Mouse (Mus musculus): ENCODE measurements at regions not wholly inside any gene's neighbourhood (a gene's known extent, or its start where the extent isn't known, plus 50 kb on each side); places are given as distances from the start of the nearest gene placed in this dataset.
A peak's percentile ranks its signal among the peaks of the same experiment; 100 is the strongest.

DNA sequence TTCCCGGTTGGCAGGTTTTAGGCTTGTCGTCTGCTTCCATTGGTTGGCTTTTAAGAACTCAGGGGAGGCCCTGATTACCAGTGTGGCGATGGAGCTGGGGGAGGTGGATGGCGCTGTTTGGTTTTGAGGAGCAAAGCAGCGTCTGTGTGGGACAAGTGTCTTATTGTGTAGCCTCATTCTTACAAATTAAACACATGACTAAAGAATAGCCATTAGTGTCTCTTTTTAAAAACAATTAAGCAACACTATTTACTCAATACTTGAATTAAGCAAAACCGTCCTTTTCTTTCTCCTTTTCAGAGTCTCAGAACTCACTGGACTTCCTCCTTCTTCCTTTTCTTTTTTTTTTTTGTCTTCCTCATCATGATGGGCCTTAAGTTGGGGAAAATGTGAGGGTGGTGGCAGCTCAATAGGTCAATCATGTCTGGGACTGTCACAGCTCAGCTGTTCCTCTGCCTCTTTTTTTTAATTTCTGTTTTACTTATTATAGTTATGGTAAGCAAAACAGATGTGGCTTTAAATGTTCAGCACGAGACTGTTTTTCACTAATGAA lies 89.1 kb downstream of the Kcnrg start:
- DNase-seq = no peak

DNA sequence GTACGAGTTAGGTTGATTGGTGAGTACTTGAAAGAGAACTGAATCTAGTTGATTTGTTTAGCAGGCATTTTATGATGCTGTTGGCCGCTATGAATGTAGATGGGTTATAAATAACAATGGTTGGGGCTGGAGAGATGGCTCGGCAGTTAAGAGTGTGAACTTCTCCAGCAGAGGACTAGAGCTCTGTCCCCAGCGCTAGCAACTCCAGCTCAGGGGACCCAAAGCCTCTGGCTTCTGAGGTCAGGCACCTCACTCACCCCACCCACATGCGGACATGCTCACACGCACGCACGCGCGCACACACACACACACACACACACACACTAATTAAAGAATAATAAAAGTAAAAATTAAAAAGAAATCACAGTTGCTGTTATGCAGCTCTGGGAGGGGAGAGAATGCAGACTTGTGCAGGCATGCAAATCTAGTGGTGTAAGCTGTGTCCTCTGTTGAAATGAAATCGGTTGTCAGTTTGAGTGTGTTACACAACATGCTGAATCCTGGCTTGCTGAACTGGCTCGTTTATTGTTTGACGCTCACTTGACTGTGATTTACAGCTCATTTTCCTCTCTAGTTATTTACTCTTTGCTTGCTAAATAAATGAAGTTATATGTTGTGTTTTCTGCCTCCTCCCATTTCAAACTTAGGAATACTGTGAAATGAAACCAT lies 89.8 kb downstream of the Kcnrg start:
- no peak for DNase-seq

DNA sequence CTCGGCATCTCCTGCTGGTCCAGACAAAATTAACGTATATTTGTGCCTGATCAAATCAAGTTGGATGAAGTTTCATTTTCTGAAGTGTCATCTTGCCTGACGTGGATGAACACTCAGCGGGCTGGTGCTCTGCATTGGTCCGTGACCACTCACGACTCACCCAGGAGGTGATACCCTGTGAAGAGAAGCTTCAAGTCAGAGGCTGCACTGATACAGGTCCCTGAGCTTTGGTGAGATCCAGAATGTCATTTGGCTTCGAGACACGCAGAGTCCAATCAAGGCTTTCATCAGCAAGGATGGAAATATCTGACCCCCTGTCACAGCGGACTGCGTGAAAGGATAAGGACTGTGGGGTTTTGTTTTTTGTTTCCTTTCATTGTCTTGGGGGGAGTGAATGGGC lies 90.4 kb downstream of the Kcnrg start:
- DNase-seq = no peak

DNA sequence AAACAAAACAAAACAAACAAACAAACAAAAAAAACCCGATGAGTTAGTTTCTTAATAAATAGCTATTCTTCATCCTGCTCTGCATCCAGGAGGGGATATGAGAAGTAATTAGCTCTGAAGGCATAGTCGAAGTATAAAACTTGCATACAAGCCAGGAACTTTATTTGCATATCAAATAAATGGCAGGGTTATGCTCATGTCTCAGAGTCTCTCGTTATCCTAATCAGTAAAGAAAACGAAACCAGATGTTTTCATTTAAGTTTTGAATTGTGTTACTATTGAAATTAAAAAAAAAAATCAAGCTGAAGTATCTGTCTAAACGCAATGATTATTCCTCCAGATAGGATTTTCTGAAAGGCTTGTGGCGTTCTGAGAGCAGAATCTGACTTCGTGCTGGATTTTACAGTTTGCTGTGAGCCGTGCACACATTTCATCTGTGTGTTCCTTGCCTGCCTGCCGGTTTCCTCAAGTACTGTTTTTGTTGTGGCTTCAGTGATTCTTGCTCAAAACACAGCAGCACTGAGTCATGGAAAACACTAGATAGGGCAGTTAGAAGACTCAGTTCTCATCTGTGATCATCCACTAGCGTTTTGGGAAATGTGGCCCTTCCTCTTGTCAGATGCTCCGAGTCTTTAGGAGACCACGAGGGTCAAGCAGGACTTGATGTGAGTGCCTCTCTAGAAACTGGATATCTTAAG lies 91.2 kb downstream of the Kcnrg start:
- DNase-seq = no peak

DNA sequence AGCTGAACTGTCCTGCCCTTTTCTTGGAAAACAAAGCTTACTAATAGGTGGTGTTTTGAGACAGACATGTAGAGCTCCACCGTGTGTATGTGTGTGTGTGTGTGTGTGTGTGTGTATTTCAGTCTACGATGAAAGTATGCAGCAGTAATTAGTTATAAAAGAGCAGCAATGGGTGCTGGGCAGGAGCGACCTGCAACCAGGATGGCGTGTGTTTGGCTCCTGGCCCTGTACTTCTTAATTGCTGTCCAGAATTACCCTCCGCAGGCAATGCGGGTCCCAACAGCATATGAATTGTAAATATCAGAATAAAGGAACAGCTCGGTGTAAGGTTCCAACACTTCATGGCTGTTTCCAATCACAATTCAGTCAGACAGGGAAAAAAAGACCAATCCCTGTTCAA lies 92.4 kb downstream of the Kcnrg start:
- no peak for DNase-seq

DNA sequence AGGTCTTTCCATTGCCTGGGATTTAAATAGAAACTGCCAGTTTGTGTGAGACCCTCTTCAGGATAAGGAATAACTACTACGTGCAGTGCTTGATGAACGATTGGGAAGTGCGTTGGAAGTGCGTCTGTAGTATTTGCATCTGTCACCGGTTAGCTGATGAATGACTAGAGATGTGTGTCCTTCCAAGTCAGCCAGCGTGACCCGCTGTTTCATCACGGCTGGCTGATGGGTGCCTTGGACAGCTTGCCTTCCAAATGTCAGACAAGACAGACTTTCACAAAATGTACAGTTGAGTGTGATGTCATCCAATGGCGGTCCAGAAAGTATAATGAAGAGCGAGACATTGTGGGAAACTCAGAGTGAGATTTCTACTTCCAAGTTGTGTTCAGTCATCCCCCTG lies 93.9 kb downstream of the Kcnrg start:
- no peak for DNase-seq

DNA sequence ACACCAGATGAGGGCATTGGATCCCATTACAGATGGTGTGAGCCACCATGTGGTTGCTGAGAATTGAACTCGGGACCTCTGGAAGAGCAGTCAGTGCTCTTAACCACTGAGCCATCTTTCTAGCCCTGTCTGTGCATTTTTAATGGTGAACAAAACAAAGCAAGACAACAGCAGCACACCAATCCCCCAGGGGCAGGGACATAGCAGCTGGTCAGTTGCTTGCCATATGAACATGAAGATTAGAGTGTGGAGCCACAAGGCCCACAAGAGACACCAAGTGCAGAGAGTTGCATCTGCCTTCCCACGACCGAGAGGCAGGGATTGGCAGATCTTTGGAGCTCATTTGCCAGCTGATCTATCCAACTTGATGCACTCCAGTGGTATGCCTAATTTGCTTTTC lies 96.7 kb downstream of the Kcnrg start:
- no peak for DNase-seq

DNA sequence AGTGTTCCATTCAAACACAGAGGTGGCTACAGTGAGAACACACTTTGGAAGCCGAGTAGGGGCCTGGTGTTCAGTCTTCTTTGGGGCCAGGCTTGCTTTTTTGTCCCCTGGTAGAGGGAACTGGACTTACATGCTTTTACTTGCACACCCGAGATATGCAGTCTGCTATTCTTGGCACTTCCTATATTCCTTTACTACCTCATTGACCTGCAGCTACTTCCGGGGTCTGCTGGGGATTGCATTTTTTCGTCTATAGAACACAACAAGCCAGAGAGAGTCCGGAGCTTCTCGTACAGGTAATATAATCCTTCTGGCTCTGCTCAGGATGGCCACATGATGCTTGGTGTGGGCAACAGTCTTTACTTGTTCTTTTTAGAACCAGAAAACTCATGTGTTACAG lies 99.7 kb downstream of the Kcnrg start:
- DNase-seq = no peak

DNA sequence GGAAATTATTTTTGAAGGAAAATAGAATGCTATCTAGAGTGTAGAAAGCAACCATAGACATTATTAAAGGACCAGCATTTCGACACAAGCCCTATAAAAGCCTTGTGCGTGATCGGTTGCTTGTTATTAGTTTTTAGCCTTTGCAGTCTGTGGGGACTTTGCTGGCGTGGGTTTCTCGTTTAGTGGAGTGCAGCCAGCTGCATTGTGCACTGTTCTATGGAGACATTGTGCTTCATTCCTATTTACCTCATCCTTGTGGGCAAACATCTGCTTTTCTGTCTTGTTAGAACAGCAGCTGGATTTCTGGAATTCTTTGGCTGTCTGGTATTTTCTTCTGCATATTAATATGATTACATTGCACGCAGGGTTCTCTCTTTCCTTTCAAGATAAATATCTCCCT lies 101.1 kb downstream of the Kcnrg start:
- DNase-seq = no peak

DNA sequence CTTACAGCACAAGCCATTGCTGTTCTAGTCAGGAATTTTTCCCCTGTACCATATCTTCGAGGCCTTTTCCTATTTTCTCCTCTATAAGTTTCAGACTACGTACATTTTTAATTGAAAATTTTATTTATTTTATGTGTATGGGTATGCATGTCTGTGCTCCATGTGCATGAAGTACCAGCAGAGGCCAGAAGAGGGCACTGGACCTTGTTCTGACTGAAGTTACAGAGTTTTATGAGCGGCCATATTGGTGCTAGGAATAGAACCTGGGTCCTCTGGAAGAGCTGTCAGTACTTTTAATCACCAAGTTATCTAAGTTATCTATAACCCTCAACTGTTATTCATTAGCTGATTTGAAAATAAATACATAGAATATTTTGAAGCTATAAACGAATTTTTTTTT lies 108.5 kb downstream of the Kcnrg start:
- DNase-seq = no peak

DNA sequence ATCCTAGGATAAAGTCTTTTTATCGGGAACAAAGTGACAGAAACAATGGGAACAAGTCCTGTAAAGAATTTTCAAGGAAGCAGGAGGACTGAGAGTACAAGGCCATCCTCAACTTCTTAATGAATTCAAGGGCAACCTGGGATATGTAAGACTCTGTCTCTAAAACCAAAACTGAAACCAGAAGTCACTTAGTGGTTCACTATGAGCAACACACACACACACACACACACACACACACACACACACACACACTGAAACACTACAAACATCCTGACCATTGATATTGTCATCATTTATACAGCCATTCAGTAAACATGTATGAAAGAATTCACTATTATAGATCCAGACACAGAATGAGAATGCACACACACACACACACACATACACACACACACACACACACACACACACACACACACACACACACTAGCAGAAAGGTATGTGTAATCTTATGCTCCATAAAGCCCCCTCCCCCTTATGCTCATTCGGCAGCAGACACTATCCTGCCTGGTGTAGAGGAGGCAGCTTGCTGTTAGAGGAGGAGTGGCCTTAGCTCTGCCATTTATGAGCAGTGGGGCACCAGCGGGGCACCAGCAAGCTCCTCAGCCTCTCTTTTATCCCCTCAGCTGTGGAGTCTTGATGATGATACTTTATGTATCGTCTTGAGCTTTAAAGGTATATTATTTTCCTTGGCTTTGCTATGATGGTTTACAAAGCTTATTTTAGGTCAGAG lies 111.3 kb downstream of the Kcnrg start:
- no peak for DNase-seq

DNA sequence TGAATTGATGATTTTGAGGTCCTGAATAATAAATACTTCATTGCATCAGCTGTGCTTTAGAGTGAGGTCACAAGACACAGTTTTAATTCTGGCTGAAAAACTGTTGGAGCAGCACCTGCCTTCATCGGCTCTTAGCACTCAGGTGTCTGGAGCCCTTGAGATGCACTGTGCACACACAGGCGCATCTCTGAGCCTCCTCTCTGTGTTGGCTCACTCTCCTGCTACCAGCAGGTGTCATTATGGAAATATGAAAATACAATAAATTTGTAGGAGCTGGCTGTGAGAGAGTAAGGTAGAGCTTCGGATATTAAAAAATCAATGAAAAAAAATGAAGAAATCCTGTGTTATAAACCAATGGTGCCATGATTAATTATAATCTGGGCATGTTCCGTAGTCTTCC lies 114.0 kb downstream of the Kcnrg start:
- no peak for DNase-seq

DNA sequence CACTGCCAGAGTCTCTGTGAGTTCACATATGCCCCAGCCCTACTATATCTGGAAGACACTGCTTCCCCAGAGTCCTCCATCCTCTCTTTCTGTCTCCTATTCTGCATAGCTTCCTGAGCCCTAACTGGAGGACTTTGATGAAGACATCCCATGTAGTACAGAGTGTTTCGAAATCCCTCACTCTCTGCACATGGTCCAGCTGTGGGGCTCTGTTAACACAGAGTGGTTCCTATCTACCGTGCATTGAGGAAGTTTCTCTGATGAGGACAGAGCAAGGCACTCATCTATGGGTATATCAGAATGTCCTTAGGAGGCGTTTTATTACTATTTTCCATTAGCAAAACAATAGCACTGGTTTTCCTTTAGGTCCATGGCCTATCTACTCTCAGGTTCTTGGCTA lies 117.7 kb downstream of the Kcnrg start:
- no peak for DNase-seq

DNA sequence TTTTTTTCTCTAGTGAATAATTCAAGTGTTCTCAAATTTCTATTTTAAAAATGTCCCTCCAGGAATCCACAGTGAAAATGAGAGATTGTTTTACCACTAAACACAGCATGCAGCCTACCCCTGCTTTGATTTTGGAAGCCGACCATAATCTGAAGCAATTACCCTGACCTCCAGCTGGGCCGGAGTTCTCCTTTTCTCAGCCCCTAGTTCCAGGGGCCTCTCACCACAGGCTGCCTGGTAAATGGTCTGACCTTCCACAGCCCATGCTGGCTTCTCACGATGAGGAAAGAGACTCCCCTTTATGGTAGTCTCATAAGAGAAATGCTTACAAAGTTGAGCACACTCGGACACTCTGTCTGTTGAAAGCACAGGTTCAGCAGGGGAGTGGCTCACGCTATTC lies 121.3 kb downstream of the Kcnrg start:
- DNase-seq = no peak

DNA sequence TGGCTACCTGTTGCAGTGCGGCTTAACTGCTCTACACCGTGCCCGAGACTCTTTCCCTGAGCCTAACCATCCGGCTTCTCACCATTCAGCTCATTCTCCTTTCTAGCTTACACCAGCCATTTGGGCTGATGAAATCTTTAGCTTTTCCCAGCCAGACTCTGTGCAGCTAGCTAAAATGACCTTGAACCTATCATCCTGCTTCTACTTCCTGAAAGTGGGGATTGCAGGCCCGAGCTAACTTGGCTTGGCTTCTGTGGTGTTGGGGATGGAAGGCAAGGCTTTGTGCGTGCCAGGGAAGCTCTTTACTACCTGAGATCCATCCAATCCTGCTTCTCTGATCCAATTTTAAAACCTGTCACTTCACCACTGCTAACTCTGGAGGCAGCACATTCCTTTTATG lies 128.3 kb downstream of the Kcnrg start:
- no peak for DNase-seq

DNA sequence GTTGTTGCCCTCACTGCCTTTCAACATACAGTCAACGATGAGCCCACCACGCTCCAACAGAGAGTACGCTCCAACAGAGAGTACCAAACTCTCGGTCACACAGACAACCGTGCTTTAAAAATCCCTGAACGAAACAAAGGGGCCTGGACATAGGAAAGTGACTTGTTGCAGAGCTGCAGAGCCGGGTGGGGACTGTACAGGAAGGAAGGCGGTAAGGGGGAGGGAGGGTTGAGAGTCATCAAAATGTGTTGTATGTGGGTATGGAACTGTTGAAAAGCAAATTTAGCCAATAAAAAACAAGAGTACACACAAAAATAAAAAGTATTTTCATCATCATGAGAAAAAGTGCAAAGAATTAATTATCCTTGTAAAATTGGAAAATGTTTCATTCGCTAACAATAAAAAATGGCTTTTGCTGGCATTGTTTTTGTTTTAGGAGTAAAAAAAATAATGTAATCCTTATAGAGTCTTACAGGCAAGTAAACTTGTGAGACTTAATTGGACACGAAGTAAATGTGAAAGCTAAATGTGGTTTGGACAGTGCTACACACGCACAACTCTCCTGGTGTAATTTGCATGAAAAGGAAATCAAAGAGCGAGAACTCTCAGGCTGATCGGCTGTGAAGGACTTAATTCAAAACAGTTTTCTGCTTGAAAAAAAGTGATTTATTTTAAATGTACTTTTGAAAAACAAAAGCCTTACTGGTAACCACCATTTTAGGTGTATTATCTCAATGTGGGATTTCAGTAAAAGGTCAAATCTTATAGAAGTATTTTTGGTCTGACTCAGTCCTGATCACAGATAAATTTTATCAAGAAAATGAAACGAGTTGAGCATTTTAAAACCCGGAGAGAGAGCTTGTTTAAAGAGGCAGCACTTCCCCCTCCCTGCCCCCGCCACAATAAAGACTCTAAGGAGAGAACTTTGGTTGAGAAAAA lies 129.4 kb downstream of the Kcnrg start:
- DNase-seq = peak; percentile 32 to 47

DNA sequence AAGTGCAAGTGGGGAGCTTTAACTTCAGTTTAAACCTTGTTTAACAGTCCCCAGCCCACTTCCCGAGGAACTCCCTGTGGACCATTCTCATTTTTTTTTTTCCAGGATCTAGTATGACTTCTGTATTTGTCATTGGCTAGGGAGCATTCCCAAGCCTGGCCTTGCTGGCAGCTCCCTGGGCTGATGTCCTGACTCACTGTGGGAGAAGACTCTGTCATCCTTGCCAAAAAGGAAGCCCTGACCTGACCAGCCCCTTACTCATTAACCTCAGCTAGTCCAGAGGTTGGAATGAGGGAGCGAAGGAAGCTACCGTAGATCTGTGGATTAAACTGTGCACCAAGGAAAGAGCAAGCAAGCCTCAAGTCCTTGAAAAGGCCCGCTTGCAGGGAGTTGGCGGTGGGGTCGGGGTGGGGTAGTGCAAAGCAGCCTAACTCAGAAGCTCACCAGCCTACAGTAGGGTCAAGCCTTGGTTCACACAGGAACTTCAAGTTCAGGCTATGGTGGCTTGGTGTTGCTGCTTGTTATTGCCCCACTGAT lies 130.3 kb downstream of the Kcnrg start:
- peak; percentile 50 to 79 for DNase-seq

DNA sequence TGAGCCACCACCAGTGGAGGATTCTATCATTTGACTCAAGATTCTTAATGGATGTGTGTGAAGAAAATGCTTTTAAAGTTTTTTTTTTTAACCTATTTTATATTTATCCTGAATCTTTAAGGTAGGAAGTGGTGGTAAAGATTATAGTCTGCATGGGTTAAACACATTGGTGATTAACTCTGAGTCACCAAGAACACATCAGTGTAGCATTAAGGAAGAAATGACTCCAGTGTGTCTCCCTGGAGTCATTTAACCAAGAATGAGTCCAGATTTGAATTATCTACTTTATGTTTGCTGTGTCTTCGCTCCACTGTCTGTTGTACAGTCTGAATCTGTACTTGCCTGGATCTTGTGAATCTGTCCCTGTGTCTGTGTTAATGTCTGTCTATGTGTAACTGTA lies 132.2 kb downstream of the Kcnrg start:
- DNase-seq = no peak

DNA sequence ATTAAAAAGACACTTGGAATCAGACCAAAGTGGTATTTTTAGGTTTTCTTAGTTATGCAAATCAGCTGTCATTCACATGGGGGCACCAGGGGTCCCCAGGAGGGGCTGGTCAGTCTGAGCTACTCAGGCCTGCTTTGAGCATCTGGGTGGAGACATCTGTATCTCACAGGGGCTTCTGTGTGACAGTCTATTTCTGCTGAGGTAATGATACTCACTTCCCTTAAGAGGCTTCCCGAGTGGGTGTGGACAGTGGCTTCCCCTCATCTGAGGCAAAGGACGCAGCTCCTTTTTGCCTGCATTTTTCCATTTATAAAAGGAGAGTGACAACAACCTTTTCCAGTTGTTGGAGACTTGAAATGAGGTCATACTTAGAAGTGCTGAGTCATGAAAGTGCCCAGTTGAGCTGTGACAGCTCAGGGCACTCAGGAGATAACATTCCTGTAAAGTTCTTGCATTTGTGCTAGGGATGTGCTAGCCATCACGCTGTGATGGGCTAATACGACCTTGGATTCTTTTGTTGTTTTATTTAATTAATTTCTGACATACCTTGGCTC lies 136.7 kb downstream of the Kcnrg start:
- DNase-seq = no peak

DNA sequence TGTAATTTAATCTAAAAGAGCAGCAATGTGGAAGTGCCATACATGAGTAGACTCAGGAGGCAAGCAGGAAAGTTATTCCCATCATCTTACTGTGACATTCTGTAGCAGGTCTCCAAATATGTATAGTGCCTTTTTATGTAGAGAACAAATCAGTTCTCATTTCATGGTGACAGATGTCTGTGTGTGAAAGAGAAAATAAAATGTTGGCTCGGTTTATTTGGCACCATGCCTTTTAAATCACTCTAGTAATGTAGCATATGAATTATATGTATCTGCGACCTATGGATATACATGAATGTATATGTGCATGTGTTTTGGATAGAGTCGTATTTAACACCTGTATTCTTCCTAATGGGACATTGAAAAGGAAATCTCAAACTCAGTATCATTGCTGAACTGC lies 146.2 kb downstream of the Kcnrg start:
- DNase-seq = no peak

DNA sequence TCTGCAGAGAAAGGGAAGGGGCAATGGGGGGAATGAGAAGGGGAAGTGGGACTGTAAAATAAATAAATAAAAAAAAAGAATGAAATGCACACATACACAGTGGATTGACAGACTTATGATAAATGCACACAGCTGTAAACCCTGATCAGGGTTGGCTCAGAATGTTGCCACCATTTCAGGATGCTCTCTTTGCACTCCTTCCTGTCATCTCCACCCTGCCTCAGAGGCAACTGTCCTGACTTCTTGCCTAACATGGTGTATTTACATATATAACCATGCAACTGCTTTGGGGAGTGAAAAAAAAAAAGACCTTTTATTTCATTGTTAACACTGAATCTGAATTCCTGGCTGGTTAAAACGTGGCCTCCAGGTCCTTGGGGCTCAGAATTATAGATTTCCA lies 149.4 kb downstream of the Kcnrg start:
- DNase-seq = no peak
